Mouse (Mus musculus) gastrocnemius, adult 18-20 months (tissue): ENCODE measurements around the gene Nob1. TPM values are rescaled to one million over a fixed set of nuclear protein-coding genes. Genes with fewer than 3 reads are reported as not detected.

ENCODE experiments used
- DNase-seq: peaks from one replicate; pipeline ENCODE4 v3.0.0; 2021; ENCODE audit warnings: low spot score
- total RNA-seq, 2 experiments: library from RNA; stranded (reverse); gene quantifications; 2 replicates each; pipeline ENCODE4 v1.2.3; 2021

The Nob1 gene
- total RNA-seq, 2 experiments from 2014 or later, result 21.4 to 27.5 TPM

GRCm38 (mm10) chr8:107387861-107388260 lies 37.0 kb downstream of the Nob1 start:
- peak; percentile 50 for DNase-seq

GRCm38 (mm10) chr8:107386642-107387041 lies 38.2 kb downstream of the Nob1 start:
- DNase-seq, result peak; percentile 35

GRCm38 (mm10) chr8:107386171-107386570 lies 38.7 kb downstream of the Nob1 start:
- DNase-seq, result peak; percentile 64

- DNase-seq, result no peak
Observed at GRCm38 (mm10) chr8:107385063-107385462, 39.8 kb downstream of the Nob1 start.

GRCm38 (mm10) chr8:107384651-107385050 lies 40.2 kb downstream of the Nob1 start:
- no peak for DNase-seq

- DNase-seq, result no peak
Observed at GRCm38 (mm10) chr8:107382898-107383297, 42.0 kb downstream of the Nob1 start.

GRCm38 (mm10) chr8:107381666-107382065 lies 43.2 kb downstream of the Nob1 start:
- DNase-seq, result no peak

GRCm38 (mm10) chr8:107380734-107381133 lies 44.1 kb downstream of the Nob1 start:
- DNase-seq, result no peak

GRCm38 (mm10) chr8:107377346-107377745 lies 47.5 kb downstream of the Nob1 start:
- no peak for DNase-seq

- DNase-seq, result no peak
Observed at GRCm38 (mm10) chr8:107370311-107370710, 54.5 kb downstream of the Nob1 start.

Other genes with a start within 250 kb of the Nob1 start
- gene Nfat5, start 131.6 kb downstream of the Nob1 start, total RNA-seq, result 10 to 100 TPM; 16.4 to 23.6 TPM
- gene Nqo1, start 21.8 kb downstream of the Nob1 start, total RNA-seq, result 10 to 100 TPM; 28.9 to 45.2 TPM
- 10 to 100 TPM; 13.8 to 14.2 TPM for gene Wwp2, start 11.3 kb upstream of the Nob1 start, total RNA-seq
- gene Psmd7, start 163.4 kb upstream of the Nob1 start, total RNA-seq, result 100 to 1,000 TPM; 151 to 163 TPM